Mouse (Mus musculus): ENCODE measurements at regions not wholly inside any gene's neighbourhood (a gene's known extent, or its start where the extent isn't known, plus 50 kb on each side); places are given as distances from the start of the nearest gene placed in this dataset.
"Not testable (repeated sequence)": the region's sequence is repeated elsewhere in the genome, so short reads cannot be mapped to it uniquely, and the experiment has no call there.

GRCm38 (mm10) chr8:81286280-81287034 lies 55.9 kb upstream of the Inpp4b start:
- no peaks in the 10 kb centered on the region for H3K4me1 ChIP-seq
- H3K36me3 ChIP-seq: no peaks in the 10 kb centered on the region
- 73% methylated on average over 8 of the region's 8 CpGs for WGBS
- H3K9me3 ChIP-seq: no peaks in the 10 kb centered on the region
- no peak overlapping the region for H3K4me2 ChIP-seq (replicated peaks)
- H3K4me3 ChIP-seq: no peak overlapping the region
- H3K27me3 ChIP-seq: no peaks in the 10 kb centered on the region
- no peak overlapping the region for H3K9ac ChIP-seq
- ATAC-seq (ENCODE audit: insufficient number of reproducible peaks, insufficient read depth, low FRiP score, low TSS enrichment): no peak
- no peak overlapping the region for H3K27ac ChIP-seq

GRCm38 (mm10) chr8:81260089-81260488 lies 82.3 kb upstream of the Inpp4b start:
- Histone ChIP-seq H3K27ac (no peak overlapping the region), H3K9ac (no peak overlapping the region), H3K4me2 (replicated peaks) (no peak overlapping the region), H3K36me3 (no peaks in the 10 kb centered on the region), H3K4me3 (no peak overlapping the region), H3K4me1 (no peaks in the 10 kb centered on the region), H3K27me3 (no peaks in the 10 kb centered on the region), H3K9me3 (no peaks in the 10 kb centered on the region)
- WGBS: 69% methylated on average over 2 of the region's 2 CpGs
- no peak for ATAC-seq (ENCODE audit: insufficient number of reproducible peaks, insufficient read depth, low FRiP score, low TSS enrichment)

DNA sequence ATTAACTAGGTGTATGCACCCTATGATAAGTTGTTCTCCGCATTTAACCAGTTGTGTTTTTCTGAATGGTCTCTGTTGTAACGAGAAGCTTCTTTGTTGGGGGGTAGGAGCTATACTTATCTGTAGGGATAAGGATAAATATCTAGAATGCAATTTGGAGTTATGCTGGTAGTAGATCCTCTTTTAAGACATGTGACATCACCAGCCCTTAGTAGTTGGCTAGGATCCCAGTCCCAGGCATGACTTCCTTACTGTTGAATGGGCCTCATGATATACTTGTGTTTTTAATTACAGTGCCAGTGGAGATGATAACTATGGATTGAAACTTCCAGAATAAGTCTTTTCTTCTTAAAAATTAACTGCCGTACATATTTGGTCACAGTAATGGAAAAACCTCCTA lies 118.5 kb upstream of the Inpp4b start:
- H3K4me3 ChIP-seq: no peak overlapping the region
- H3K9ac ChIP-seq: no peak overlapping the region
- no peaks in the 10 kb centered on the region for H3K27me3 ChIP-seq
- H3K9me3 ChIP-seq: no peaks in the 10 kb centered on the region
- ATAC-seq (ENCODE audit: insufficient number of reproducible peaks, insufficient read depth, low FRiP score, low TSS enrichment): no peak
- H3K4me2 ChIP-seq (replicated peaks): no peak overlapping the region
- H3K36me3 ChIP-seq: no peaks in the 10 kb centered on the region
- H3K4me1 ChIP-seq: no peaks in the 10 kb centered on the region
- WGBS: 82% methylated on average over 3 of the region's 3 CpGs
- no peak overlapping the region for H3K27ac ChIP-seq

DNA sequence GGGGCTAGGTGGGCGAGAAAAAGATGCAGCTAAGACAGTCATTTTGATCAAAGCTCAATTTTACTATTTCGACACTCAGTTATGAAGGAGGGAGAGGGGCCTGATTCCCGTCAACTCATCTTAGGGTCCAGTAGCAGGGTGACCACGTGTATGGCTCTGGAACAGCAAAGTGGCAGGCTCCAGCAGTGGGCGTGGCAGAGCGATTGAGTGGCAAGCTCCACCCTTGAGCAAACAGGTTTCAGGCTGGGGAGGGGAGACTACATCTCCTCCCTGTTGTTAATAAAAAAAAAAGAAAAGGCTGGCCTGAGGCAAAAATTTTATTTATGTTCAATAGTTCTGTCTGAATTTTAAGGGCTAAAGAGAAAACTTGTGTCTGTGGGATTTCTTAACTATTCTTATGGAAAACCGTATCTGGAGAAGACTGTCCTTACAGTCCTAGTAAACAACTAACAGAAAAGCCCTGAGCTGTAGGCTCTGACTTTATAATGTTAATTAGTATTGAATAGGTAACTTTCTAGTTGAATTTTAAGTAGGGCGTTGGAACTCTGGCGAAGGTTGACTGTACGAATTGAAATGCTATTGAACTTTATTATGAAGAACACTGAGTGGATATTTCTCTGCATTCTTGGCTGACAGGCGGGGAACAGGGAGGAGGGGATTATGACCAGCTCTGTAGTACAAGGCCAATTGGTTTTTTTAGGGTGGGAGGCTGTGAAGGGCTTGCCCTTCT lies 155.1 kb upstream of the Inpp4b start:
- H3K4me3 ChIP-seq; H3K36me3 ChIP-seq; H3K4me1 ChIP-seq; H3K27me3 ChIP-seq; ATAC-seq (ENCODE audit: insufficient number of reproducible peaks, insufficient read depth, low FRiP score, low TSS enrichment); H3K9me3 ChIP-seq; H3K27ac ChIP-seq; H3K4me2 ChIP-seq (replicated peaks); H3K9ac ChIP-seq: not testable (repeated sequence)
- 74% methylated on average over 11 of the region's 11 CpGs for WGBS

DNA sequence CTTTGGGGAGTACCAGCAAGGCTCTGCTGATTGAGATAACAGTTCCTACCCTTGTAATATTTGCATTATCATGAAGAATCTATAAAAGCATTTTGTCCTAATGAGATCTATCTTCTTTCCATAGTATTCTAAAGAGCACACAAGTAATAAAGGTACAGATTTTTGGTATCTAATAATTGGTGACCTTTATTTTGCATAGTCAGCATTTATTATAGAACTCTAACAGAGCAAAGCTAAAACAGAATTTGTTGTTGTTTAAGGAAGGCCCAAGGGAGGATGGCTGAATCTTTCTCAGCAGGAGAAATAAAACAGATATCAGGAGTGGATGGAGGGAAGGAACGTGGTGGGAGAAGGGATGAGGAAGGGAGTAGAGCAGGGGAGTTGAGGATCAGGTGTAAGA lies 160.8 kb upstream of the Usp38 start:
- H3K27me3 ChIP-seq: no peaks in the 10 kb centered on the region
- H3K4me1 ChIP-seq: no peaks in the 10 kb centered on the region
- no peak overlapping the region for H3K27ac ChIP-seq
- no peaks in the 10 kb centered on the region for H3K9me3 ChIP-seq
- H3K4me3 ChIP-seq: no peak overlapping the region
- H3K36me3 ChIP-seq: no peaks in the 10 kb centered on the region
- 74% methylated on average over 1 of the region's 1 CpGs for WGBS
- no peak for ATAC-seq (ENCODE audit: insufficient number of reproducible peaks, insufficient read depth, low FRiP score, low TSS enrichment)
- H3K4me2 ChIP-seq (replicated peaks): no peak overlapping the region
- no peak overlapping the region for H3K9ac ChIP-seq

- no peak overlapping the region for H3K4me2 ChIP-seq (replicated peaks)
- no peaks in the 10 kb centered on the region for H3K4me1 ChIP-seq
- no peak for ATAC-seq (ENCODE audit: insufficient number of reproducible peaks, insufficient read depth, low FRiP score, low TSS enrichment)
- no peaks in the 10 kb centered on the region for H3K36me3 ChIP-seq
- H3K27me3 ChIP-seq: no peaks in the 10 kb centered on the region
- no peaks in the 10 kb centered on the region for H3K9me3 ChIP-seq
- 77% methylated on average over 3 of the region's 3 CpGs for WGBS
- no peak overlapping the region for H3K27ac ChIP-seq
- H3K4me3 ChIP-seq: no peak overlapping the region
- H3K9ac ChIP-seq: no peak overlapping the region
Measured at GRCm38 (mm10) chr8:81147239-81147638, 132.5 kb upstream of the Usp38 start.

- no peak overlapping the region for H3K9ac ChIP-seq
- no peak overlapping the region for H3K4me2 ChIP-seq (replicated peaks)
- 61% methylated on average over 4 of the region's 4 CpGs for WGBS
- H3K4me1 ChIP-seq: no peaks in the 10 kb centered on the region
- no peak overlapping the region for H3K27ac ChIP-seq
- H3K27me3 ChIP-seq: no peaks in the 10 kb centered on the region
- H3K4me3 ChIP-seq: no peak overlapping the region
- H3K36me3 ChIP-seq: no peaks in the 10 kb centered on the region
- no peaks in the 10 kb centered on the region for H3K9me3 ChIP-seq
- ATAC-seq (ENCODE audit: insufficient number of reproducible peaks, insufficient read depth, low FRiP score, low TSS enrichment): no peak
Measured at GRCm38 (mm10) chr8:81106763-81107509, 92.2 kb upstream of the Usp38 start.

DNA sequence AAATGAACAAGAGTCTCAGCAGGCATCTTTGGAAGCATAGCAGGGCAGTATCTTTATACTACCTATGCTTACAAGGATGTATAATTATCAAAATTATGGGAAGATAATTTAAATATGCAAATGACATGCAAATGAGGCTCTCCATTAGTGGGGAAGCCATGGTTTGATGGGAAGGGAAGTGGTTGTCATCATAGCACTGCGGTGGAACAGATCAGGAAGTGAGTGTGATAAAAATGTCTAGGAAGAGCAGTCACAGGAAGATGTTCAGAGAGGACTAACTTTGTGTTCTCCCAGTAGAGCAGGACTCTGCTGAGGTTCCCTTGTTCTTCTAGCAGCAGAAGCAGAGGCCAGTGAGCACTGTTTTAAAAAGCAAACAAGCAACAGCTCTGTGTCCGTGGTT lies 84.2 kb upstream of the Usp38 start:
- H3K36me3 ChIP-seq: no peaks in the 10 kb centered on the region
- WGBS: 88% methylated on average over 2 of the region's 2 CpGs
- H3K9me3 ChIP-seq: no peaks in the 10 kb centered on the region
- no peak overlapping the region for H3K4me3 ChIP-seq
- H3K4me1 ChIP-seq: no peaks in the 10 kb centered on the region
- no peaks in the 10 kb centered on the region for H3K27me3 ChIP-seq
- H3K9ac ChIP-seq: no peak overlapping the region
- H3K4me2 ChIP-seq (replicated peaks): no peak overlapping the region
- no peak overlapping the region for H3K27ac ChIP-seq
- ATAC-seq (ENCODE audit: insufficient number of reproducible peaks, insufficient read depth, low FRiP score, low TSS enrichment): no peak

- 46% methylated on average over 9 of the region's 9 CpGs for WGBS
- no peak overlapping the region for H3K27ac ChIP-seq
- H3K9ac ChIP-seq: no peak overlapping the region
- no peak overlapping the region for H3K4me3 ChIP-seq
- no peaks in the 10 kb centered on the region for H3K9me3 ChIP-seq
- H3K4me1 ChIP-seq: no peaks in the 10 kb centered on the region
- H3K36me3 ChIP-seq: no peaks in the 10 kb centered on the region
- ATAC-seq (ENCODE audit: insufficient number of reproducible peaks, insufficient read depth, low FRiP score, low TSS enrichment): peak; percentile 79; the same call in 1 of the 2 replicates
- H3K27me3 ChIP-seq: no peaks in the 10 kb centered on the region
- H3K4me2 ChIP-seq (replicated peaks): no peak overlapping the region
Measured at GRCm38 (mm10) chr8:81097076-81097819, 82.5 kb upstream of the Usp38 start.

DNA sequence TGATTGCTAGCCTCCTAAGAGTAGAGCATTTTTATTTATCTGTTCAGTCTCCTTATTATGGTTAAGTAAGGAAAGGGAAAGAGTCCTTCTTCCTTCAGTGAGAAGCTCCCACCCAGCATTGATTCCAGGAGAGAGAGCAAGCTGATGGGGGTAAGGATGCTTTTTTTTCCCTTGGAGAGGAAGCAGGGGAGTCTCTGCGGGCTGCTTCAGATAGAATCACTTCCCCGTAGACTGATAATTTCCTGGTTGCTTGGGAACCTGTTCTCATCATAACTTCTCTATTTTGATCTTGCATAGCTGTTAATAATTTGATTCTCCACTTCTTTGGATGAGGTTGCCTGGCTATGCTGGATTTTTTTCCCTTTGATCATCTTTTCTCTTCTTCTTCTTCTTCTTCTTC lies 80.5 kb upstream of the Usp38 start:
- Histone ChIP-seq H3K4me3 (no peak overlapping the region), H3K27me3 (no peaks in the 10 kb centered on the region), H3K27ac (no peak overlapping the region), H3K9ac (no peak overlapping the region), H3K4me2 (replicated peaks) (no peak overlapping the region), H3K36me3 (no peaks in the 10 kb centered on the region), H3K9me3 (no peaks in the 10 kb centered on the region), H3K4me1 (no peaks in the 10 kb centered on the region)
- WGBS: 86% methylated on average over 2 of the region's 2 CpGs
- ATAC-seq (ENCODE audit: insufficient number of reproducible peaks, insufficient read depth, low FRiP score, low TSS enrichment): no peak

DNA sequence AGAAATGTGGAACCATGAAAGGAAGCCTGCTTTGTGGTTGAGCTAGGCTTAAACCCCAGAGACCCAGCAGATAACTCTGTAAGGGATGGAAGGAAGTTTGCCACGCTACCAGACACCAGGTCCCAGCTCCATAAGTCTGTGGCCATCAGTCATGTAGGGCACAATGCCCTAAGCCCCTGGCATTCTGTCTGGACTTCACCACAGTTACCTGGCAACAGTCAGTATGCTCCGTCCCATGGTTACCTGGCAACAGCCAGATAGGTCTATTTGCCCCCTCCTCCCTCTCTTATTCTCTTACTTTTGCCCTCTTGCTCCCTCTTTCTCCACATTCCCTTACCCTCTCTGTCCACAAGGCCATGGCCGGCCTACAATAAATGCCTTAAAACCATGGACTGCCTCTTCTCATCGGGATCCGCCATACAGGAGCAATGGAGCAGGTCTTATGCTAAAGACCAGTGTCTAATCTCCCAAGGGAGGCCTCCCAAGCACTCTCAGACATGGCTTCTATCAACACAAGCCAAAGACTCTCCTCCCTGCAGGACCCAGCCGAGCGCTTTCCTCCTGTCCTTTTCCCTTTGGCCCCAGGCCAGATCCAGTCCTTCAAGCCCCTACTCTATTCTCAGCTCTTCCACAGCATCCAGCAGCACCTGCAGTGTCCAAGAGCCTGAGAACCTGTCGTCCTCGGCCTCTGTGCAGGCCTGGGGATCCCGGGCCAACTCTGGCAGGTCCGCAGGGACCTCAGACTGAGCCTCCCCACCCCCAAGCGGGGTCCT lies 66.3 kb upstream of the Usp38 start:
- ATAC-seq (ENCODE audit: insufficient number of reproducible peaks, insufficient read depth, low FRiP score, low TSS enrichment): no peak
- Histone ChIP-seq H3K9ac (no peak overlapping the region), H3K27ac (no peak overlapping the region), H3K36me3 (no peaks in the 10 kb centered on the region), H3K9me3 (no peaks in the 10 kb centered on the region), H3K4me2 (replicated peaks) (no peak overlapping the region), H3K27me3 (no peaks in the 10 kb centered on the region), H3K4me3 (no peak overlapping the region), H3K4me1 (no peaks in the 10 kb centered on the region)
- WGBS: 77% methylated on average over 12 of the region's 12 CpGs

Data from embryonic facial prominence, embryonic 12.5 days (tissue).